Mouse (Mus musculus) gastrocnemius, postnatal 4 days (tissue): Measurements from ENCODE around the gene Ccdc33. TPM values are rescaled to one million over a fixed set of nuclear protein-coding genes. Genes with fewer than 3 reads are reported as not detected.

Experiments used
- DNase-seq, 2 experiments: peaks; one replicate each; pipeline ENCODE4 v3.0.0; 2021 to 2022; ENCODE audit warnings: low spot score in 2 of 2, mixed read lengths in 2 of 2
- long read RNA-seq, 2 experiments: library from polyadenylated mRNA; stranded (forward); transcript quantifications; one replicate each; pipeline ENCODE4 v2.0.0; 2021
- total RNA-seq, 2 experiments: library from RNA; stranded (reverse); gene quantifications; 2 replicates each; pipeline ENCODE4 v1.2.3; 2021

Ccdc33 gene
- not detected for total RNA-seq
- long read RNA-seq, experiment 1, result 0 reads
- long read RNA-seq, experiment 2, result 0 reads

DNA sequence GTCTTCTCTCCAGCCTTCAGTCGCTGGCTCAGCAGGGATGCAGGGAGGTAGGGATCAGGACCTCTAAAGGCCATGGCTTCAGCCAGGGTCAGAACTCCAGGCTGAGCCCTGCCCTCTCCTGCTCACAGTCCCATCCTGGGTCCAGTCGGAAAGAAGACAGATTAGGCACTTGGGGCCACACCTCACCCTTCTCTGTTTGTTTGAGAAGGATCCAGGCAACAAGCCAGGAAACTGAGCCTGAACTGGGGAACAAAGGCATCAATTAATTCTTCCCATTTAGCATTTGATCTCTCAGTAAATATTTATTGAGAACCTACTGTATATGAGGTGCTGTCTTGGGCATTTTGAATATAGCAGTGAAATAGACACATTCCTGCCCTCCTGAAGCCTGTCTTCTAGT lies at the start of gene Ccdc33:
Gene Ccdc33 (minus strand): TSS at position 153 of the 400 bp plus-strand sequence.
- DNase-seq, result no peak

DNA sequence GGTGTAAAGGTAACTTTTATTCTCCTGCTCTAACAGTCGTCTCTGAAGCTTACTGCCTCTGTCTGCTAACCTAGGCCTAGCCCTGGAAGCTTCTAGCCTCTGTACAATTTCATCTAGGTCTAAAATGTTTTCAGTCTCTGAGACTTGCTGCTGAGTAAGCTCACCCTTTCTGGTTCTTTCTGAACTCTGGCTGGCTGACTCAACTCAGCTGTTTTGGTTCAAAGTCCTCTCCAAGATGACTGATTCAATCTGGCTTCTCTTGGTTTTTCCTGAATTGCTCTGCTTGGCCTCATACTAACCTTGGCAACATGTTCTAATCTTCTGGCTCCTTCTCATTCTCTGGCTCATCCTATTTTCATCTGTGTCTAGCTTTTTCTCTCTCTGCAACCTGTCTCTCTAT lies 47.2 kb upstream of the Ccdc33 start:
- no peak for DNase-seq

DNA sequence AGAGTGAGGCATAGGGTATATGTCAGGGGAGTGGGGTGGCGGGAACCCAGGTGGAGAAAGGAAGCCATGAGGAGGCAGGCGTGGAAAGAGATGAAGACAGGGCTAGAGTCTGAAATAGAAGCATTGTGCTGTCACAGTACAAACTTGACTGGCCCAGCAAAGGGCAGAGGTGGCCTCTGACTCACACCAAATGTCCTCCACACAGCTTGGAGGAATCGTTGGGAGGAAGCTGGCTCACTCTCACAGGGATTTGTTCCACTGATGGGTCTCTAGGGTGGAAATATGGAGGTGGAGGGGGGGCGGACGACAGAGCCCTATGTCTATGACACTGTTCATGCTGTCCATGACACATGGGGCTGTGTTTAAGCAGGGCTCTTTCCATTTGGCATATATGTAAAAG lies 44.5 kb upstream of the Ccdc33 start:
- no peak for DNase-seq

DNA sequence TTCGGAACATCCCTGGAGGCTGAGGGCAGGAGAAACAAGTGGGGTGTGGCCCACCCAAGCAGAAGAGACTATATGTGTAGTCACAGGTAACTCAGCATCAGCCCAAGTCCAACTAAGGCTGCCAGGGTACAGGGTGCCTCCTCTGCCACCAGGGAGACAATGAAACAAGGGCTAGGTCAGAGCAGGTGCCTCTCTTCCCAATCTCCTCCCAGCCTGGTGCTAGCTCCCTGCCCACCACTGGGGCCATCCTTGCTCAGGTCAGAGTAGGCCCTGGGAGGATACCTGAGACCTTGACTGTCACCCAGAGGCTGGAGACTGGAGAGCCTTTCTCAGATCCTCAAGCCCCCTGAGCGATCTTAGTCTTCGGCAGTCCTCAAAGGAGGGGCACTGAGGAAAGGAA lies 43.5 kb upstream of the Ccdc33 start:
- DNase-seq, result no peak

DNA sequence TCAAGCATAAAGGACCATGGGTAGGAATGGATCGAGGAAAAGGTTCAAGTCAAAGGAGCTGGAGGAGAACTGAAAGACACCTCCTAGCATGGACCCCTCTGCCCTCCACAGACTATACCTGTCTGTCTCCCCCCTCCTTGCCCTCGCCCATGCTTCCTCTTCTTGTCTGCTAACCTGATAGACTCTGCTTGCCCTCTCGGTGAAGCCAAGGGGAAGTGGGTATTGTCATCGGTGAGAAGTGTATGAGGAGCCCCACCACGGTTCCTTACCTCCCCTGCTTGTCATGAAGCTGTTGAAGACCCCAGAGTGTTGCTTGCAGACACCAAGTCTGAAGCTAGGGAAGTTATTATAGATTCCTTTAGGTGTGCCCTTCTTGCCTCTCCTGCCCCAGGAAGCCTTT lies 41.7 kb upstream of the Ccdc33 start:
- DNase-seq, result no peak

DNA sequence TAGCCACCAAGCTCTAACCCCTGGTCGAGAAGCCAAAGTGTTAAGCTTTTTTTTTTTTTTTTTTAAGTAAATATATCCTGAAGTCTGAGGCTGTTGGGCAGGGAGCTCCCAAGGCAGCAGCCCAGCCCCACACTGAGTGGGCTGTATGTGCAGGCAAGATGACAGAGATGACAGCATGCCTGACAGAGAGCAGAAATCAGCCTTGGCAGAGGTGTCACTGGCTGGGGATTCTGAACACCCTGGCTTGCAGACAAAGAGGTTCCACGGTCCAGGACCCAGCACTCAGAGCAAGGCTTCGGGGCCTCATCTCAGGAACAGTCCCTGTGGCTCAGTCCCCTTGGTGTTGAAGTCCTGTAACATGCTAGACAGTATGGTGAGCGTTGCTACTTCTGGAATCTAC lies 41.2 kb upstream of the Ccdc33 start:
- DNase-seq, result peak in 1 of 2 experiments; percentile 61

DNA sequence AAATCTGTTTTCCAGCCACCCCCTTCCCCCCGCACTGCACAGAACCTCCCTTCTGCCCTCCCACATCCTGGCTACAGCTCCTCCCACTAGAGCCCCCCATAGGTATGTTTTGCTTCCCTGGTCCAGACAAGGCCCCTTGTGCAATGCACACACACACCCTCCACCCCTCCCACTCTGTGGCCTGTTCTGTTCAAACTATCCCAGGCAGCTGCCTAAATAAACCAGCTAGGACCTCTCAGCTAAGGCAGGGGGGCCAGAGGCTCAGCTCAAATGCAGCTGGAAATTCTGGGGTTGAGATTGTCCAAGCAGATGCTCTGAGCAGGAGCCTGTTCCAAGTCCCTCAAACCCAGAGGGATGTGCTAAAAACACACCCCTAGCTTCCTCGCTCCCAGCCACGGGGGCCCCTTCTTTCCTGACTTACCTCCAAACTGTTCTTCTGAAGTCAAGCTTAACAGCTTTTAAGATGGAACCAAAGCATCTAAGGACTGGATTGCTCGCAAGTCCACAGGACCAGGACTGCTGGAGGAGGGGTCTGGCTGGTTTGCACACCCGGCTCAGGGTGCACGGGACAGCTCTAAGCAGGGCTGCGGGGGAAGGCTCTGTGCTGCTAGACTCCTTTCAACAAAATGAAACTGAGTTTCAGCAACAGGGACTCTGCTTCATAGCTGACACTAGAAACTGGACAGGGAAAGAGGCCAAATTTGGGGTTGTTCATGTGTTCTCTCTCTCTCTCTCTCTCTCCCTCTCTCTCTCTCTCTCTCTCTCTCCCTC lies 40.1 kb upstream of the Ccdc33 start:
- DNase-seq, result peak; percentile 40 to 77

DNA sequence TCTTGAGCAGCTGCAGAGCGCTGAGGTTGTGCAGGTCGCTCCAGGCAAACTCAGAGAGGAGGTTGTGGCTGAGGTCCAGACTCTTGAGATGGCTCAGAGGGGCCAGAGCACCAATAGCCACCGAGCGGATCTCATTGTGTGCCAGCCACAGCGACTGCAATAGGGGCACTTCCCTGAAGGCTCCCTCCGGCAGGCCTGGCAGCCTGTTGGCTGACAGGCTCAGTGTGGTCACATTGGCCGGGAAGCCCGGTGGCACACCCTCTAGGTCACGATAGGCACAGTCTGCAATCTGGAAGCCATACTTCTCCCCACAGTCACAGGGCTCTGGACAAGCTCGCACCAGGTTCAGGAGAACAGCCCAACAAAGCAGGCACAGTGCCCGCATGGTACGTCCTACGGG lies 39.2 kb upstream of the Ccdc33 start:
- DNase-seq, result peak in 1 of 2 experiments; percentile 37

DNA sequence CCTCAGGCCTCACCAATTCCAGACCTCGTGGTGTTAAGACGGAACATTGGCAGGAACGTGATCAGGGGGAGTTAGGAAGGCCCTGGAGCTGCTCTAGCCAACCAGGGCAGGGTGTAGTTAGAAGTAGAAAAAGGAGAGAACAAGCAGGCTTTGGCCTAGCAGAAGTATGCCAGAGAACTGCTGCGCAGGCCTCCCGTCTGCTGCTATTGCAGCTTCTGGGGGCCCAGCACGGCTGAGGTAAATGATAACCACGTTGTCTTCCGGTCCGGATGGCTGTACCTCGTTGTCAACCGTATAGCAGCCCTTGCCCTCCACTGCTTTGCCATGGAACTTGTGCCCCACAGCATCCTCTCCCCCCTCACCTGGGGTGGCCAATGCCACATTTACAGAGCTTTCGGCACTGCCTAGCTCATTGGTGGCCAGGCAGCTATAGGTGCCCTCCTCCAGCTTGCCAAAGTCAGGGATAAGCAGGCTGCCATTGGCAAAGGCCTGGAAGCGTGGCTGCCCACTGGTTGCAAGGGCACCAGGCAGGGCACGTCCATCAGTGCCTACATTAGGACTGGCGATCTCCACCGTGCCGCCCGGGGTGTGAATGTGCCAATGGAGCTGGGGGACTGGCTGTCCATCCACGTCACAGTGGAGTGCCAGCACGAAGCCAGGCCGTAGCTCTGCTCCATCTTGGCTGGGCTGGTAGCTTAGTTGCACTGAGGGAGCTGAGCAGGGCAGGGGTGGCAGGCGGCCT lies 38.4 kb upstream of the Ccdc33 start:
- DNase-seq, result no peak

DNA sequence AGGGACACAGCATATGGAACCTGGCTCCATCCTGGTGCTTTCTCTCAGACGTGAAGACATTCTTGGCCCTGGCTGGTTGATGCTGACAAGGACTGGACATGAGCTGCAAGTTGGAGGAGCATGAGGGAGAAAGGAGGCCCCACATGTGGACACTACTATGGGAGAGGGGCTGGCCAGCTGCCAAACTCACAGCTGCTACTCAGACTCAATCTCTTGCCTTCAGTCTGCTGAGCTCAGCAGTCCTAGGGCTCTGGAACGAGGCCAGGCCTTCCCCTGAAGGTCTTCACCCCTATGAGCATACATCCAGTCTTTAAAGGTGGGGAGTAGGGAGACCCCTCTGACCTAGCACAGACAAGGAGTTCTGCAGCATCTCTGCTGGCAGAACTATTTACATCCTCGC lies 36.7 kb upstream of the Ccdc33 start:
- peak; percentile 62 to 84 for DNase-seq

DNA sequence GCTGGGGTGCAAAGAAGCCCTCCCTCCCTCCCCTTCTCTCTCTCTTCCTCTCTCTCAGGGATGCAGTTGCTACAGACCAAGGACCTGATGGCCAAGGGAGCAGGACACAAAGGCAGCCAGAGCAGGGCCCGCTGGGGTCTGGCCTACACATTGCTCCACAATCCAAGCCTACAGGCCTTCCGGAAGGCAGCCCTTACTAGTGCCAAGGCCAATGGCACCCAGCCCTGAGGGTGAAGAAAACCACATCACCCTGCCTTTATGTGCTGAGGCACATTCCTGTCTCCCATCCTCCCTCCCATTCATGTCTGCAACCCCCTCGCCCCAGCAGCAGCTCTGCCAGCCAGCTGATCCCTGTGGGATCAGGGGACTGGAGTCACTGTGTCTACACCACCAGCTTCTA lies 34.5 kb upstream of the Ccdc33 start:
- DNase-seq, result no peak

DNA sequence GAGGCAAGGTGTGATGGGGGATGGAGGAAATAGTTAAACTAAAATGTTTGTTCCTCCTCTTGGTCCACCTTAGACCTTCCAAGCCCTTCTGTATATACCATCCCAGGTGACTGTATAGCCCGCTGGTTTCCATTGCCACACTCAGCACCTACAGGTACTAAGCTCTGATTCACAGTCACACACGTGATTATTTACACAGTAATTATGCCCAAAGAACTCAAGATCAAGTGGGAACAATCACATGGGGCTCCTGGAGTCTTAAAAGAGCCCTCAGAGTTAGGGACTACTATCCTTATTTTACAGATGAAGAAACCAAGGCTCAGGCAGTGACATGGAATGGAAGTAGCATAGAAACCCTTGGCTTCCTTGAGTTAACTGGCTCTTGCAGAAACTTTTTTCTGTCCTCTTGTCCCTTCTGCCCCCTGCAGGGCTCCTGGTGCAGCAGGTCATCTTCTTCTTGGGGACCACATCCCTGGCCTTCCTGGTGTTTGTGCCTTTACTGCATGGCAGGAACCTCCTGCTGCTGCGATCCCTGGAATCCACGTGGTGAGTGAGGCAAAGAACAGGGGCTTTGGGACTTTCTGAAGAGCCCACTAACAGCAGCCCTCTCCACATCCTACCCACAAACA lies 32.2 kb upstream of the Ccdc33 start:
- no peak for DNase-seq

DNA sequence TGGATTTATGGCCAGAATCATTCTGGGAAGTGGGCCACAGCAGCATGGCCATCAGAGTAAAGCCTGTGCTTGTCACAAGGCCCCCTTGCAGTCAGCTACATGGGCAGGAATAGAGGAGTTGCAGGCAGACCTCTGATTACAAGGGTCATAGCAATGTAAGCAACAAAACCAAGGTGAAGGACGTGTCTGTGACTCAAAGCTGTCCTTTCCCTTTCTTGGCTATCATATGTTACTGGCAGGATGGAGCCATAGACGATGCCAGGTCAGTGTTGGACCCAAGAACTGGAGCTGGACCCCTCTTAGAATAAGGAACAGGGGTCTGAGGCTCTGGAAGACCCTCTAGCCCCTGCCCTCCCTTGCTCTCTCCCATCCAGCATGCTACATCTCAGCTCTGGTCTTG lies 30.2 kb upstream of the Ccdc33 start:
- no peak for DNase-seq

DNA sequence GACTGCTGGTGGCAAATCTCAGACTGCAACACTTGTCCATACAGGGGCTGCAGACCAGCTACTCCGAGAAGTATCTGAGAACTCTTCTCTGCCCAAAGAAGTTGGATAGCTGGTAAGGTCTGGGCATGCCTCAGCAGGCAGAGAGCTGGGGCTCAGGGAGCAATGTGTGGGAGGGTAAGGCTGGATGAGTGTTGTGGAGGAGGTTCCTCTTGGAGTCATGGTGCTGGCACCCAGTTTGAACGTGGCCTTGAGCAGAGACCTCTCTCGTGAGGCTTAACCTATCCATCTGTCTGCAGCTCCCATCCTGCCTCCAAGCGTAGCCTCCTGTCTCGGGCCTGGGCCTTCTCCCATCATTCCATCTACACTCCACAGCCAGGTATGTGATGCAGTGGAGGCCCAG lies 26.8 kb upstream of the Ccdc33 start:
- DNase-seq, result no peak

DNA sequence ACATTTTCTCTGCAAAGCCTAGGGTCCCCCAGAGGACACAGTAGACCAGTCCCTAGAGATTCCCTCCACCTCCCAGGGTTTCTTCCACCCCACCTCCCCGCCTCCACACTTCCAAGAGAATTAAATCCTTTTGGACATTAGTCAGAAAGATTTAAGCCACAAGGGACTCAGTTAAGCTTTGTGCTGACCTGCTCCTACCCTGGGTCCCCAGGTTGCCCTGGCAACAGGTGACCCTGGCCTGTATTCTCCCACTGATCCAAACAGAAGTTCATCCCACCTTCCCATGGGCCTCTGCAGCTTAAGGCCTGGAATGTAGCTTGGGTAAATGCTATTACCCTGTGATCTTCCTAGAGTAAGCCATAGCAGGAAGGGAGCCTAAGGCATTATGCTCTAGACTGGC lies 26.0 kb upstream of the Ccdc33 start:
- DNase-seq, result no peak

DNA sequence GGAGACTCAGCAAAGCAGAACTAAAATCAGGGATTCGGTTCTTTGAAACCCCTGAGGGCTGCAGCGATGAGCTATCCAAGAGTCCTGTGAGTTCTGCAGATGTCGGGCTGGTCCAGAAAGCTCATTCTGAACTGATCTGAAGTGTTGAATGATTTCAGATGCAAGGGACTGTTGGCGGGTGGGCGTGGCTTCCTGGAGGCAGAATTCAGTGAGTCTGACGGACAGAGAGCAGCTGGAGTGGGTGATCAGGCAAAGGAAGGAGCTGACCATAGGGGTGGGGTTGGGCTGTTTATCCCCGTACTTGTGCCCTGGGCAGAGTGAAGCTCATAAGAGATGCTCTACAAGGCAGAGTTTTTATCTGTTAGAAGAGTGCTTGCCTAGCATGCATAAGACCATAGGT lies 24.8 kb upstream of the Ccdc33 start:
- peak in 1 of 2 experiments; percentile 50 for DNase-seq

DNA sequence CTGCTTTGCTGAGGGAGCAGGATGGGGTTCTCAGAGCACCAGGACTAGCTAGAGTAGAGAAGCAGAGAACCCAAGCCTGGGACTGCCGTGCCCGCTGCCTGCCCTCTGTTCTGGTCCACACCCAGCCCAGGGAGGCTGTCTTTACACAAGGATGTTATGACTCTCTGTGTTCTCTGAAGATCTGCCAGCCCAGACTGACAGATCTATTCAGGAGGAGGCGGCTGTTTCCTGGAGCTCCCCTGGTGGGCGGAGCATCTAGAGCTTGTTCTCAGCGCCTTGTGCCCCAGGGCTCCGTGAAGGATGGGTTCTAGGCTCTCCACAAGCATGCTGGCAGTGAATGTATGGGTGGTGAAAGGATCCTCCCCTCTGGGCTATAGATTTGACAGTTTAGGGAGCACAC lies 21.3 kb upstream of the Ccdc33 start:
- DNase-seq, result no peak

DNA sequence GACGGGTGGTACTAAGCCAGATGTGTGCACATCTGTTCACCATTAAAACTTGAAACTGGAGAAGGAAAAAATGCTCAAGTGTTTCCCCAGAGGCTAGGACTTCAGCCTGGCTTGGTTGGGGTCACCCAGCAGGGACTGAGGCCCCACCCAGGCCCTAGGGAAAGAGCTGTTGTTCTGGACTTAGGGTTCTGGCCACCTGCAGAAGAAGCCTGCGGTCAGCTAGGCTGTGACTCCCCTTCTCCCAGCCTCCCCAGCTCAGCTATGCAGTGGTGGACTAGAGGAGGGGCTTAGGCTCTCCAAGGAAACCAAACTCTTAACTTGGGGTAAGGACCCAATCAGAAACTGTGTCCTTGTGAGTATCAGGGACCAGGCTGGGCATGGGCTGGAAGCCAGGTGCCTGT lies 17.3 kb upstream of the Ccdc33 start:
- no peak for DNase-seq

DNA sequence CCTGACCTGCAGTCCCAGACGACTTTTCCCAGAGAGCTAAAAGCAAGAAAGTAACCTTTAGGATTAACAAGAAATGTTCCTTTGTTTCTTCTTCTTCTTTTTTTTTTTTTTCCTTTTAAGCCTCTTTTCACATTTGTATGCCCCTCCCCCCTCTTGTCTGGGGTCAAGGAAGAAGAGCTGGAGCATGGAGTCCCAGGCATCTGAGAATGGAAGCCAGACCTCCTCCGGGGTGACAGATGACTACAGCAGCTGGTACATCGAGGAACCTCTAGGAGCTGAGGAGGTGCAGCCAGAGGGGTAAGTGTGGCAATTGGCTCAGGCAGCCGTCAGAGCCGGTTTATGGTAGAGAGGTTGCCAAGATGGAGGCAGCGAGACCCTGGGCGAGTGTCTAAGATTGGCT lies 16.3 kb upstream of the Ccdc33 start:
- no peak for DNase-seq

DNA sequence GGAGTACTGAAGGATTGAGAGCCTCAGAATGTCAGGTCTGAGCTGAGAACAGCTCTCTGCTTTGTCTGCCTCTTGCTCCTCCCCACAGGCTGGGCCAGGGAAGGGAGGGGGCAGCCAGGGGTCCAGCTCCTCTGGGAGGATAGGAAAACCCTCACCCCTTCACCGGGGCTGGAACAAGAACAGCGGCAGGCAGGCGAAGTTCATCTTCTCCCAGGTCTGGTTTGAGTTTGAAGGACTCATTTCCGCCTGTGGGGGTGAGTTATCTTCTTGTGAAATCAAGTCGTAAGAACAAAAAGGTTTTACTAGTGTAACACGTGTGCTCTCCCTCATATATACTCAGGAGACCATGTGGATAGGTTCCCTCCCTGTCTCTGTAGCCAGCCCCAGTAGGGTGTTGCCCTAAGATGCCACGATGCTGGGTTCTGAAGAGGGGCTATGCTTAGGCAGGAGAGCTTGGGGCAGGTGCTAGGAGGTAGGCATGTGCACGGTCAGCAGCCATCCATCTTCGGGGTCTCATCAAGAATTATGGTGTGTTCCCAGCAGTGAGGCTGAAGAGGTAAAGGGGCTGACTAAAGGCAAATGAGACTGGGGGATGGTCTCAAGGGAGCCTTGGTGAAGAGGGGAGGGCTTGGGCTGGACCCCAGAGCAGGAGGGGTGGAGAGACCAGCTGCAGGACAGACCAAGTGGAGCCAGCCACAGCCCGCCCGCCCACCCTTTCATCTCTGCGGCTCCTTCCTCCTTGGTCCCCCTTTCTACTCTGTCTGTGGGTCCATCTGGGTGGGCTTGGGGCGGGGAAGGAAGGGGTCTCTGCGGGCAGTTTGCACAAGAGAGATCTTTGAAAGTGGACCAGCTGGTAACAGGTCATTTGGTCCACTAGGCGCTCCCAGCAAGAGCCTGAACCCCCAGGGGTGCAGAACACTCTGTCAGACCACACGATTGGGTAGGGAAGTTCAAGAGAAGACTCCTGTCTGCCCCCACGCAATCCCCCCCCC lies 15.6 kb upstream of the Ccdc33 start:
- DNase-seq, result no peak

DNA sequence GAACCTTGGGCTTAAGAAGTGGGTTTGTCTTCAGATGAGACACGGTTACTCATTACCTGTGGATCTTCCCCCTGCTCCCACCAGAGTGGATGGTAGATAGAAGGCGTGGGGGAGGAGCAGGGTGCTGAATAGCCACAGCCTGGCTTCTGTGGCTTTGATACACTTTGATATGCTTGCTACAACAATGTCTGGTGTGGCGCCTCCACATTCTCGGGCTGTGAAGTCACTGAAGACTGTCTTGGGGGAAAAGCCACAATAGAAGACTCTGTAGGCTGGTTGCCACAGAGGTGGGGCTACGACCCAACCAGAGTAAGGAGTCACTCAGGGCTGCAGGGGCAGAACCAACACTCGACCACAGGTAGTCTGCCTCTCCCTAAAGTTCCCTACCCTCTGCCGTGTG lies 13.1 kb upstream of the Ccdc33 start:
- DNase-seq, result no peak
